Mouse (Mus musculus) bone marrow macrophage, adult 2 months (primary cell): ENCODE results near the gene Rhoc. TPM values are rescaled to one million over a fixed set of nuclear protein-coding genes. Genes with fewer than 3 reads are reported as not detected.

Source experiments
- H3K27ac ChIP-seq: 2 replicates; pipeline ENCODE4 v1.5.1; 2012; ENCODE audit warnings: low read depth, low read length; ENCODE audit not compliant: insufficient read depth
- H3K4me1 ChIP-seq: 2 replicates; pipeline ENCODE4 v1.6.1; 2012; ENCODE audit warnings: low read length; ENCODE audit not compliant: control insufficient read depth, insufficient read depth
- H3K4me3 ChIP-seq: 2 replicates; pipeline ENCODE4 v1.5.1; 2012; ENCODE audit warnings: mild to moderate bottlenecking, low read length, moderate library complexity; ENCODE audit not compliant: insufficient read depth
- CTCF ChIP-seq: IDR thresholded peaks from 2 replicates; pipeline ENCODE4 v1.5.1; 2012; ENCODE audit warnings: low read depth, mild to moderate bottlenecking, low read length, moderate library complexity
- POLR2A ChIP-seq: IDR thresholded peaks from 2 replicates; pipeline ENCODE4 v1.6.1; 2012; ENCODE audit warnings: mild to moderate bottlenecking, low read depth, low read length, borderline replicate concordance
- polyA plus RNA-seq: library from polyadenylated mRNA; stranded (reverse); fragments of >200 nt; gene quantifications from 2 replicates; pipeline ENCODE4 v1.2.4, GENCODE M21; 2012; ENCODE audit not compliant: missing spikeins, insufficient read depth, insufficient read length

The Rhoc gene
- polyA plus RNA-seq, 1 experiment = 38.4 TPM

DNA sequence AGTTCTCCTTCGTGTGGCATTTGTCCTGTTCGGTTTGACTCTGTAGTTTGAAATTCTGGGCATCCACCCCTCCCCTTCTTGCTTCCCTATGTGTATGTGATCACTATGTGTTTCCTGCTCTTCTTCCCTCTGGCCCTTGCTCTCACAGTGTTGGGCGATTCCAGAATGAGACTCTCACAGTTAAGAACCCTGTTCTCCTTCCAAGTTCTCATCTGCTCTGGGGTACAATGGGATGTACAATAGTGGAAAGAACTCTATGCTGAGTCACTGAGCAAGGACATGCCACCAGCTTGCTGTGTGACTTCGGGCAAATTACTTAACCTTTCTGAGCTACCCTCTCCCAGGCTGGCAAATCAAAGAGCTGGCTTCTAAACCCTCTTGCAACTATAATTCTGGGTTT lies 20.5 kb upstream of the Rhoc start:
- Histone ChIP-seq H3K27ac (peak overlapping the region; percentile 75), H3K4me1 (peaks cover 11% of the 10 kb centered on the region), H3K4me3 (no peak overlapping the region)
- TF ChIP-seq POLR2A = no peak
- no peak for TF ChIP-seq CTCF

DNA sequence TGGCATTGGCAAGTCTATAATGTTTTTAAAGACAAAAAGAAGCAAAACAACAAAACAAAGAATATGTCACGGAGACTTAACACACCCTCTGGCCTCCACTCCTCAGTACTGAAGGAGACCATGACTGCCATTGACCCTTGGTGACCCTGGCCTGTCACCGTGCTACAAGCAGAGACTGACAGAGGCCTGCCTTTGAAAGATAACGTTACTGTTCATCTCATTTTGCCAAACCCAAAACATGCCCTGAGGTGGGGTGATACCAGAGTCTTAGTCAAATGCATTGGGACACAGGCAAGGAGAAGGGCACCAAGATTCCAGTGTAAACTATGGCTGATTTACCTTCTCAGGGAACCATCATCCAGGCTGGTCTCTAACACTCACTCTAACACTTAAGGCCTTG lies 19.0 kb upstream of the Rhoc start:
- TF ChIP-seq POLR2A (no peak), CTCF (no peak)
- Histone ChIP-seq H3K27ac (no peak overlapping the region), H3K4me1 (peaks cover 11% of the 10 kb centered on the region), H3K4me3 (no peak overlapping the region)

DNA sequence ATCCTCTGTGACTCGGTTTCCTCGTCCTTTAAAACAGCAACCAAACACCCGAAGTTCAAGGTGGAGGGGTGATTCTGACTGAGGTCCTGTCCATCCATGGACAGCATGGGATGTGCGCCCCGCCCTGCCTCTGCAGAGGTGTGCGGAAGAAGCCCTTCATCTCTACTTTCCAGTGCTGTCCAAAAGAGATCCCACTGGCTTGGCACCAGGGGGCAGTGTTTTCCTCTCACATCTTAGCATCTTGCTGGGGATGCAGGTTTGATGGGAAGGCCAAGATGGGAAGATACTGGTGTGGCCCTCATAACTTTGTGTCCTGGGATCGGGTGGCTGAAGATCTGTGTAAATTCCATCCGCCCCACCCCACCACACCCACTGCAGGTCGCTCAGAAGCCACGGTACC lies 18.1 kb upstream of the Rhoc start:
- Histone ChIP-seq H3K4me1 (peaks cover 11% of the 10 kb centered on the region), H3K4me3 (no peak overlapping the region), H3K27ac (no peak overlapping the region)
- peak; percentile 36; the same call in 1 of the 2 replicates for TF ChIP-seq CTCF
- TF ChIP-seq POLR2A = no peak

DNA sequence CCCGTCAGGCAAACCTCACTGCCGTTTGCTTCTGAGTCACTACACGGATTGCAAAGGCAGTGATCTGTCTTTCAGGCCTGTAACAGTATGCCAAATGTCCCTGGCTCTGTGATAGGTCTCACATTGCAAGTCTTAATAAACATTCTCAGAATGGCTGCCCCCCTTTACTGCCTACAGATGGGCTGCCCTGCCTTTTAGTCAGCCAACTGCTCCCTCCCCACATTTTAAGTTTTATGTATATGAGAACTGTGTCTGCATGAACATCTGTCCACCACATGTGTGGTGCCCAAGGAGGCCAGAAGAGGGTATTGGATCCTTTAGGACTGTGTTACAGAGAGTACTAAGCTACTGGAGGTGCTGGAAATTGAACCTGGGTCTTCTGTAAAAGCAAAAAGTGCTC lies 17.3 kb upstream of the Rhoc start:
- H3K4me3 ChIP-seq = no peak overlapping the region
- H3K4me1 ChIP-seq = peaks cover 11% of the 10 kb centered on the region
- TF ChIP-seq POLR2A = no peak
- TF ChIP-seq CTCF = no peak
- H3K27ac ChIP-seq = no peak overlapping the region

DNA sequence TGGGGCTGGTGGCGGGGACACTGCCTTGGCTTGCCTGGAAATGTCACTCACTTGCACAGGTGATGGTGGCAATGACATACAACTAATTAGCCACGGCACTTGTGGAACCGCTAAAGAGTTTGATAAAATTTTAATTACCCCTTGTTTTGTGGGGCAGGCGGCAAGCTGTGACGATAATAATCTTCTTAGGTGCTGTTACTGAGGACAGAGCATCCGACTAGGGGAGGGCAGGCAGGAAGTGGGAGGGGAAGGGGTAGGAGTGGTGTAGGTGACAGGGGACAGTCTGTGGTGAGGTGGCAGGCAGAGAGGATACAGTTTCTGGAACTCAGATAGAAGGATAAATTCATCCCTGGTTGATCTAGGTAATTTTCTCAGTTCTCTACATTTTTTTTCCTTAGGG lies 16.7 kb upstream of the Rhoc start:
- Histone ChIP-seq H3K4me1 (peaks cover 11% of the 10 kb centered on the region), H3K4me3 (no peak overlapping the region), H3K27ac (no peak overlapping the region)
- no peak for TF ChIP-seq POLR2A
- no peak for TF ChIP-seq CTCF

DNA sequence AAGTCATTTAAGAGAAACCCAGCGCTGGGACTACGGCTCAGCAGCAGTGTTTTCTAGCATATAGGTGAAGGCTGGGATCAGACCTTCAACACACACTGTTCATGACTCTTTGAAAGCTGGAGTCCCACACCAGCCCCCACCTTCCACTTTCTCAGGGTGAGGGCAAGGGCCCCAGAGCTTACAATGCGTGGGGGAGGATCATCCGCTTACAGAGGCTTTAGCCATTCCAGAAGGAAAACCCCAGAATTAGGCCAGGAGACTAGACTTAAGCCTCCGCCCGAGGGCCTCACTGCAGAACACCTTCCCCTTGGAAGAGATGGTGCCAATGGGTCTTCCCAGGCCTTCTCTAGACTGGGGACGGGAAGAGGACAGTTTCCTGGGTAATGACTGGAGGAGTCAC lies 14.9 kb upstream of the Rhoc start:
- no peak overlapping the region for H3K4me3 ChIP-seq
- H3K4me1 ChIP-seq = no peaks in the 10 kb centered on the region
- TF ChIP-seq CTCF = no peak
- H3K27ac ChIP-seq = no peak overlapping the region

DNA sequence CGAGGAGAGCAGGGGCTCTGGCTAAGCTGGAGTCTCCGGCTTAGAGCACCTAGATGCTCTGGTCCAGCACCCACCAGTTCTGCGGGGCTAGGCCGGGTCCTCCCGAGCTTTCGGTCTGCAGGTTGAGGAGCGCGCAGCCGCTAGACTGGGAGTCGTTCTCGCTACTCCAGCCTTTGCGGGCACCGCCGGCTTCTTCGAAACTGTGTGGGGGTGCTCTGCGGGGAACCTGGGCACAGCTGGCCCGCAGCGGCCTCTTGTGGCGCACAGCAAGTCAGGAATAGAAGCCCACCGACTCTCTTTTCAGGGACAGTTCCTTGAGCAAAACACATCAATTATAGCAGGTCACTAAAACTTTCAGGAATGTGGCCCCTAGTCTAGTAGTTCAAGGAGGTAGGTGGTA lies 10.8 kb upstream of the Rhoc start:
- TF ChIP-seq CTCF (peak; percentile 17; the same call in 1 of the 2 replicates), POLR2A (no peak)
- no peak overlapping the region; the same call in 1 of the 2 replicates for H3K4me3 ChIP-seq
- peaks cover 2% of the 10 kb centered on the region; the same call in 1 of the 2 replicates for H3K4me1 ChIP-seq
- H3K27ac ChIP-seq = no peak overlapping the region

DNA sequence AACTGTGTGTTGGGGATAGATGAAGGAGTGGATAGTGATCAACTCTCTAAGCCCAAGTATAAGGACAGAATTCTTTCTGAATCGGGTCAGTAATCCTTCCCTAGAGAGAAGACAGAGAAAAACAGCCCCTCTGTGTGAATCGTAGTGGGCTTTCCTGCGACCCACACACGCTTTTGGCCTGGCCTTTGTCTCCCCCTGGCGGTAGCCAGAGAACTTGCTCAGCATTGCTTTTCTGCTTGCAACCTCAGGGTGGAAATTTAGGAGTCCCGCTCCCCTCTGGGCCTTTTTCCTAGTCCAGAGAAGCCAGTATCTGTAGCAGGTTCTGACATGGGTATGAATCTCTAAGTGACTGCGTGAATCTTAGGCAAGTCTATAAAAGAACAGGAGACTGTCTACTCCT lies 8.2 kb upstream of the Rhoc start:
- H3K4me3 ChIP-seq = no peak overlapping the region
- H3K4me1 ChIP-seq = peaks cover 2% of the 10 kb centered on the region; the same call in 1 of the 2 replicates
- TF ChIP-seq CTCF (peak; percentile 99), POLR2A (no peak)
- no peak overlapping the region for H3K27ac ChIP-seq

DNA sequence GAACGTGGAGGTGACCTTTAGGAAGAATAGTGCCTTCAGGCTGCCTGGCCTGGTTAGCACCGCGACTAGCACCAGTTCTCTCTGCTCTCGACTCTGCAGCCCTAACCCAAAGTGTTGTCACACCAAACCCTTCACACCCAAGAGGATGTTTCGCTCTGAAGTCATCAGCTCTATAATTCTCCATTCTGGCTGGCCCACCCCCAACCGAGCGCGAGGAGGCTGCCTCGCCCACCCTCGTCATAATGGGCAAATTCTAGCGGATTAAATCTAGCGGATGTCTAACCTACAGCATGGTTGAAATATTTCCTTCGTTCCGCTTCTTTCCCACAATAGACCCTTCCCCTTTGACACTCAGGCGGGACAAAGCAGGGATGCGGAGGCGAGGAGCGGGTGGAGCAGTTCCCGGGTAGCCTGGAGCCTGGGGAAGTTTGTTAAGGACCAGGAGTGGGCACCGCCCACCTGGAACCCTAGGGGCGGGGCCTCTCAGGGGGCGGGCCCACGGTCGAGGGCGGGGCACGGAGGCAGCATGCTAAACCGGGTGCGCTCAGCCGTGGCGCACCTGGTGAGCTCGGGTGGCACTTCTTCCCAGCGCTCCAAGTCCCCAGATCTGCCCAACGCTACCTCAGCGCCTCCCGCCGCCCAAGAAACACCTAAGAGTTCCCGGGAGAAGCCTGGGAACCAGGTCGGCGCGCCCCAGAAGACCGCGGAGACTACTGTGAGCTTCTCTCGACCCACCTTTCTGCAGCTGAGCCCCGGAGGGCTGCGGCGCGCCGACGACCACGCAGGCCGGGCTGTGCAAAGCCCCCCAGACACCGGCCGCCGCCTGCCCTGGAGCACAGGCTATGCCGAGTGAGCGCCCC lies 7.4 kb upstream of the Rhoc start, which contains the start of gene Ppm1j:
TSS of gene Ppm1j (plus strand) at position 496 of the 860 bp plus-strand sequence.
- H3K27ac ChIP-seq = no peak within 1 kb of the TSS

DNA sequence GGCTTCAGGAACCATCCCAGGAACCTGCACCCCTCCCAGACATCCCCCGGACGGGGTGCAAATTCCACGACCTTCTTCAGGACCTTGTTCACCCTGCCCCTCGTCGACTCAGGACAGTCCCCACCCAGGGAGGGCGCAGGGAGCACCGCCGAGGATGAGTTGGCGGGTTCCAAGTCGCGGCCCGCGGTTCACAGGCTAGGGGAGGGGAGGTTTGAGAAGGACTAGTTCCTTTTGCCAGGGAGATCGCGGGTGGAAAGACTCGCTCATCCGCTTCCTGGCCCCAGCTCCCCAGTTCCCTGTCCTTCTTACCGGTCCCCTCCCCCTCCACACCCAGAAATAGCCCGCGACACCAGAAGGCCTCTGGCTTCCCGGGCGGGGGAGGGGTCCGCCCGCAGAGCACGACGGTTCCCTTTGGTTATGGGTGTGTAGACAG lies 6.7 kb upstream of the Rhoc start, which contains the start of gene Fam19a3:
TSS of gene Fam19a3 (minus strand) at position 370 of the 433 bp plus-strand sequence.
- peaks cover 2% of the 10 kb centered on the region; the same call in 1 of the 2 replicates for H3K4me1 ChIP-seq
- H3K27ac ChIP-seq = no peak within 1 kb of the TSS
- H3K4me3 ChIP-seq = peak within 1 kb of the TSS; percentile 58
- TF ChIP-seq POLR2A (no peak), CTCF (no peak)

More for the DNA sequence above, 7.4 kb upstream of the Rhoc start, which contains the start of gene Ppm1j:
- Histone ChIP-seq H3K4me1 (peaks cover 2% of the 10 kb centered on the region; the same call in 1 of the 2 replicates), H3K4me3 (peak within 1 kb of the TSS; percentile 58)
- TF ChIP-seq CTCF (no peak), POLR2A (no peak)
